Mouse (Mus musculus): ENCODE data around the gene Dnajc7.

GRCm38 (mm10) chr11:100533871-100534270 lies 86.1 kb downstream of the Dnajc7 start:
- no peak for TF ChIP-seq CTCF (IDR thresholded peaks at IDR 0.05; ENCODE audit: borderline replicate concordance, insufficient read depth, low read depth, low read length)
- TF ChIP-seq POLR2A (IDR thresholded peaks at IDR 0.05; ENCODE audit: borderline replicate concordance, insufficient read depth, low read length) = no peak

Measured in cerebellum, adult 2 months (tissue).